Mouse (Mus musculus): ENCODE results near the gene Pabpc1l. TPM values are rescaled to one million over a fixed set of nuclear protein-coding genes. Genes with fewer than 3 reads are reported as not detected.
A peak's percentile ranks its signal among the peaks of the same experiment; 100 is the strongest.

The Pabpc1l gene
- total and polyA plus RNA-seq, 3 experiments = 0.47 to 0.96 (median 0.76) TPM

DNA sequence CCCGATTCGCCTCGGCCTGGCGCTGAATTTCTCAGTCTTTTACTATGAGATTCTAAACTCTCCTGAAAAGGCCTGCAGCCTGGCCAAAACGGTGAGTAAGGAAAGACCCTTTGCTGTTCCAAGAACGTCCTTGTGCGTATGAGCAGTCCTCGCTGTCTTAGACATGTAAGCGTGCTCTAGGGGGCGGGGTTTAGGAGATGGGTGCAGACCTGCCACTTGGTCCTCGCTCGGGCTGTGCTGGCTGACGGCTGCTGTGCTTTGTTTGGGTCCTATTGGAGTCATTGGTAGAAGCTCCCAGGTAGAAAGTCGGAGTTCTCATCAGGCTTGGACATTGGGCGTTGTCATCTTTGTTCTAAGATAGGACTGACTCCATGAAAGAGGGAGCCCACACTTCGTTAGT, 9.9 kb upstream of the Pabpc1l start:
- dilution Hi-C loops (cut with MboI; ENCODE audit: extremely low pct_ligation_motif_present, extremely low pct_unique_long_range_greater_than_20kb, low sequenced_read_pairs) = no loop called here
- peaks cover 0 to 7% of the 10 kb centered on the region in 2 experiments; a peak in 2 of 4 replicates for H3K4me1 ChIP-seq (ENCODE audit: control insufficient read depth in 1 of 2, insufficient read depth in 2 of 2)
- in situ Hi-C loops (cut with MboI; ENCODE audit: low pct_ligation_motif_present, low pct_unique_long_range_greater_than_20kb, low sequenced_read_pairs) = no loop called here

DNA sequence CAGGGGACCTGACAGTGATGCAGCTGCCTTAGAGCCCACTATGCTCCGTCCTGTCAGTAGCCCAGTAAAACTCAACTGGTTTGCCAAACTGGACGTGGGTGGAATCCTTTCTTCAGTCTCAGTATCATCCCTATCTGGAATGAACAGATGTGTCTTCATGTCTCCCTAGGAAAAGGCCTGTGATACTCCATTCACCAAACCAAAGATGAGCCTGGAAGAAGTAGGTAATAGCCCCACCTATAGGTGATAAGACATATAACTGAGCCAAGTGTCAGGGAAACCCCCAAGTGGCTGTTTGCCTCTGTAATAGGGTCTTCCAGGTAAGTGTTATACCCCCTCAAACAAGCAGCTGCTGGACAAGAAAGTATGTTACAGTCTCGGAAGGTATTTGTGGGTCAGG, 6.3 kb upstream of the Pabpc1l start:
- H3K4me3 ChIP-seq (replicated peaks in 1 of 3; ENCODE audit: low read depth in 2 of 3, low read length in 2 of 3, poor library complexity in 1 of 3) = no peak overlapping the region
- H3K9ac ChIP-seq (ENCODE audit: insufficient read depth, low read depth) = no peak overlapping the region
- TF ChIP-seq CTCF (conservative IDR thresholded peaks at IDR 0.05 in 1 of 2, IDR thresholded peaks at IDR 0.05 in 1 of 2; ENCODE audit: low read depth in 2 of 2, low read length in 2 of 2) (peak in 1 of 2 experiments; percentile 11; a peak in 1 of 4 replicates), ZMIZ1 (IDR thresholded peaks at IDR 0.05; ENCODE audit: low read depth, low read length) (no peak)
- H3K27ac ChIP-seq (ENCODE audit: insufficient read depth, low read depth) = no peak overlapping the region
- no peaks in the 10 kb centered on the region for H3K4me1 ChIP-seq (ENCODE audit: control insufficient read depth in 1 of 2, insufficient read depth in 2 of 2)
- peaks cover 51 to 62% of the 10 kb centered on the region in 2 experiments for H3K36me3 ChIP-seq (replicated peaks in 1 of 2; ENCODE audit: control insufficient read depth in 1 of 2, insufficient read depth in 1 of 2, low read length in 1 of 2)
- no peaks in the 10 kb centered on the region for H3K9me3 ChIP-seq (replicated peaks; ENCODE audit: low read length)
- no peaks in the 10 kb centered on the region for H3K27me3 ChIP-seq (replicated peaks)
- H3K79me2 ChIP-seq (replicated peaks; ENCODE audit: control insufficient read depth, extremely low read depth, insufficient read depth, poor library complexity, severe bottlenecking) = no peaks in the 10 kb centered on the region
- dilution Hi-C loops (cut with MboI; ENCODE audit: extremely low pct_ligation_motif_present, extremely low pct_unique_long_range_greater_than_20kb, low sequenced_read_pairs) = no loop called here
- in situ Hi-C loops (cut with MboI; ENCODE audit: low pct_ligation_motif_present, low pct_unique_long_range_greater_than_20kb, low sequenced_read_pairs) = no loop called here
- no peak overlapping the region for H3K4me2 ChIP-seq (ENCODE audit: insufficient read depth, low read depth, poor library complexity, severe bottlenecking)
- DNase-seq (ENCODE audit: extremely low read depth) = no peak

More for the DNA sequence above, 9.9 kb upstream of the Pabpc1l start:
- no peaks in the 10 kb centered on the region for H3K9me3 ChIP-seq (replicated peaks; ENCODE audit: low read length)
- no peak overlapping the region for H3K4me2 ChIP-seq (ENCODE audit: insufficient read depth, low read depth, poor library complexity, severe bottlenecking)
- peaks cover 73 to 95% of the 10 kb centered on the region in 2 experiments for H3K36me3 ChIP-seq (replicated peaks in 1 of 2; ENCODE audit: control insufficient read depth in 1 of 2, insufficient read depth in 1 of 2, low read length in 1 of 2)
- TF ChIP-seq E2F4 (IDR thresholded peaks at IDR 0.05; ENCODE audit: insufficient replicate concordance, low read depth, low read length) = no peak
- no peak for TF ChIP-seq ZKSCAN1 (IDR thresholded peaks at IDR 0.05; ENCODE audit: borderline replicate concordance, low read depth, low read length)
- TF ChIP-seq RAD21 (IDR thresholded peaks at IDR 0.05; ENCODE audit: low read depth, low read length) = no peak
- H3K4me3 ChIP-seq (replicated peaks in 1 of 3; ENCODE audit: low read depth in 2 of 3, low read length in 2 of 3, poor library complexity in 1 of 3) = no peak overlapping the region
- no peak for DNase-seq (ENCODE audit: extremely low read depth)
- H3K27ac ChIP-seq (ENCODE audit: insufficient read depth, low read depth) = no peak overlapping the region
- H3K9ac ChIP-seq (ENCODE audit: insufficient read depth, low read depth) = no peak overlapping the region
- no peaks in the 10 kb centered on the region for H3K27me3 ChIP-seq (replicated peaks)
- H3K79me2 ChIP-seq (replicated peaks; ENCODE audit: control insufficient read depth, extremely low read depth, insufficient read depth, poor library complexity, severe bottlenecking) = peaks cover 9% of the 10 kb centered on the region; the same call in 1 of the 2 replicates

DNA sequence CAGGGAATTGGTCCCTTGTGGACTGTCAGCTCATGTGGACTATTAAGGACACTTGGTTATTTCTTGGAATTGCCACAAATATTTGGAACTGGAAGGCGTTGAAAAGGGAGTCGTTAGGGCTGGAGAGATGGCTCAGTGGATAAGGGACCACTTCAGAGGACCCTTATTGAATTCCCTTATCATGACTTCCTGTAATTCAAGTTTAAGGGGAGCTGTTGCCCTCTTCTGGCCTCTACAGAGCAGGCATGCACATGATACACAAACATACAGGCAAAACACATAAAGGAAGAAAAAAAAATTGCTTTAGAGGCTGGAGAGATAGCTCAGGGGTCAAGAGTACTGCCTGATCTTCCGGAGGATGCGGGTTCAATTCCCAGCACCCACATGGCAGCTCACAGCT, 5.3 kb upstream of the Pabpc1l start:
- H3K4me1 ChIP-seq (ENCODE audit: control insufficient read depth in 1 of 2, insufficient read depth in 2 of 2) = no peaks in the 10 kb centered on the region
- no peak for DNase-seq (ENCODE audit: extremely low read depth)

DNA sequence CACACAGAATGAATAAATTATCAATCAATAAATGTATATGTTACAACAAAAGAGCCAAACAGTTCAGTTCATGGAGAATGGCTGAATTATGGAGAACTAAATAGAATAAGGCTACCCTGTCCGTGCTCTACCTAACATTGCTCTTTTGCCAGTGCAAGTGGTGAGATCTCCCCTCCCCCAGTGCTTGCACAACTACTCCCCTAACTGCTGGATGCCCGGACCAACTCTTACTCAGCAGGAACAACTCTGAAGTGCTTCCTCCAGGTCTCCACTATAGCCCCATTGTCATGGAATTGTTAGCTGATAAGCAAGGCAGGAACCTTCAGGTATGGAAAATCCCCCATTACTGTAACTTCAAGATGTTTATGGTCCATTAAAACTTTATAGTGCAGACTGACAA, 3.1 kb upstream of the Pabpc1l start:
- Histone ChIP-seq H3K79me2 (replicated peaks; ENCODE audit: control insufficient read depth, extremely low read depth, insufficient read depth, poor library complexity, severe bottlenecking) (no peaks in the 10 kb centered on the region), H3K9ac (ENCODE audit: insufficient read depth, low read depth) (no peak overlapping the region), H3K4me1 (ENCODE audit: control insufficient read depth in 1 of 2, insufficient read depth in 2 of 2) (no peaks in the 10 kb centered on the region), H3K27me3 (replicated peaks) (no peaks in the 10 kb centered on the region), H3K27ac (ENCODE audit: insufficient read depth, low read depth) (no peak overlapping the region), H3K36me3 (replicated peaks in 1 of 2; ENCODE audit: control insufficient read depth in 1 of 2, insufficient read depth in 1 of 2, low read length in 1 of 2) (peaks cover 22 to 30% of the 10 kb centered on the region in 2 experiments), H3K4me2 (ENCODE audit: insufficient read depth, low read depth, poor library complexity, severe bottlenecking) (no peak overlapping the region), H3K9me3 (replicated peaks; ENCODE audit: low read length) (no peaks in the 10 kb centered on the region), H3K4me3 (replicated peaks in 1 of 3; ENCODE audit: low read depth in 2 of 3, low read length in 2 of 3, poor library complexity in 1 of 3) (no peak overlapping the region)
- in situ Hi-C loops (cut with MboI; ENCODE audit: low pct_ligation_motif_present, low pct_unique_long_range_greater_than_20kb, low sequenced_read_pairs) (no loop called here), dilution Hi-C loops (cut with MboI; ENCODE audit: extremely low pct_ligation_motif_present, extremely low pct_unique_long_range_greater_than_20kb, low sequenced_read_pairs) (no loop called here)
- TF ChIP-seq MAX (IDR thresholded peaks at IDR 0.05; ENCODE audit: low read length) (no peak), JUND (conservative IDR thresholded peaks at IDR 0.05; ENCODE audit: low read depth, low read length) (no peak), ETS1 (conservative IDR thresholded peaks at IDR 0.05; ENCODE audit: low read depth, low read length) (no peak), UBTF (IDR thresholded peaks at IDR 0.05; ENCODE audit: low read depth, low read length) (no peak), NELFE (IDR thresholded peaks at IDR 0.05; ENCODE audit: low read depth, low read length) (no peak)
- no peak for DNase-seq (ENCODE audit: extremely low read depth)

More for the DNA sequence above, 5.3 kb upstream of the Pabpc1l start:
- peaks cover 43 to 52% of the 10 kb centered on the region in 2 experiments for H3K36me3 ChIP-seq (replicated peaks in 1 of 2; ENCODE audit: control insufficient read depth in 1 of 2, insufficient read depth in 1 of 2, low read length in 1 of 2)
- no peak overlapping the region for H3K4me2 ChIP-seq (ENCODE audit: insufficient read depth, low read depth, poor library complexity, severe bottlenecking)
- no peak for TF ChIP-seq UBTF (IDR thresholded peaks at IDR 0.05; ENCODE audit: low read depth, low read length)
- H3K4me3 ChIP-seq (replicated peaks in 1 of 3; ENCODE audit: low read depth in 2 of 3, low read length in 2 of 3, poor library complexity in 1 of 3) = no peak overlapping the region
- in situ Hi-C loops (cut with MboI; ENCODE audit: low pct_ligation_motif_present, low pct_unique_long_range_greater_than_20kb, low sequenced_read_pairs) = no loop called here
- H3K9me3 ChIP-seq (replicated peaks; ENCODE audit: low read length) = no peaks in the 10 kb centered on the region
- H3K79me2 ChIP-seq (replicated peaks; ENCODE audit: control insufficient read depth, extremely low read depth, insufficient read depth, poor library complexity, severe bottlenecking) = no peaks in the 10 kb centered on the region
- no peak overlapping the region for H3K9ac ChIP-seq (ENCODE audit: insufficient read depth, low read depth)
- H3K27ac ChIP-seq (ENCODE audit: insufficient read depth, low read depth) = no peak overlapping the region
- H3K27me3 ChIP-seq (replicated peaks) = no peaks in the 10 kb centered on the region
- dilution Hi-C loops (cut with MboI; ENCODE audit: extremely low pct_ligation_motif_present, extremely low pct_unique_long_range_greater_than_20kb, low sequenced_read_pairs) = no loop called here

Measured in CH12.LX (cell line).